Comparison of ENCODE assay signal across 20 mouse cellular contexts in genomic region chr11:76287301-76287700, GRCm38 (mm10). TPM values are rescaled to one million over a fixed set of nuclear protein-coding genes. Genes with fewer than 3 reads are reported as not detected.
DNase-seq lines count a peak whose midpoint lies in the region; ATAC-seq and TF ChIP-seq lines count a peak whose summit lies in the region.
"Had no signal": no experiment of that assay in that cellular context is flagged by ENCODE, and none has a peak within 500 bp of the region (broad histone marks: within the 10 kb centered on the region; RNA-seq: fewer than 3 reads in every experiment).

No protein-coding gene starts in this region.

- no peak for ATAC-seq in forebrain, postnatal 0 days
- no peak for ATAC-seq in neural tube, embryonic 13.5 days (ENCODE audit: low read depth)
- no peak for ATAC-seq in neural tube, embryonic 15.5 days (ENCODE audit: low FRiP score)
- no peak for ATAC-seq in embryonic facial prominence, embryonic 14.5 days (ENCODE audit: low read depth)
- ATAC-seq in heart, embryonic 12.5 days (ENCODE audit: insufficient number of reproducible peaks, low FRiP score) = no peak
- ATAC-seq: inflammation-experienced regulatory T-cells, adult 6 months; midbrain, embryonic 16.5 days had no signal

- WGBS in forebrain, embryonic 10.5 days = 41% methylated on average over 10 of the region's 10 CpGs
- WGBS in forebrain, postnatal 0 days = 57% methylated on average over 10 of the region's 10 CpGs
- 39% methylated on average over 10 of the region's 10 CpGs for WGBS in neural tube, embryonic 13.5 days
- 38% methylated on average over 10 of the region's 10 CpGs for WGBS in neural tube, embryonic 15.5 days
- WGBS in embryonic facial prominence, embryonic 14.5 days = 48% methylated on average over 10 of the region's 10 CpGs
- 42% methylated on average over 10 of the region's 10 CpGs for WGBS in heart, embryonic 12.5 days

- no peaks in the 10 kb centered on the region for H3K27me3 ChIP-seq in forebrain, embryonic 10.5 days (ENCODE audit: poor library complexity, severe bottlenecking)
- H3K27me3 ChIP-seq in forebrain, postnatal 0 days (ENCODE audit: insufficient read depth, low read length) = no peaks in the 10 kb centered on the region
- H3K27me3 ChIP-seq in neural tube, embryonic 13.5 days = no peaks in the 10 kb centered on the region
- H3K27me3 ChIP-seq in neural tube, embryonic 15.5 days (replicated peaks) = no peaks in the 10 kb centered on the region
- H3K27me3 ChIP-seq in embryonic facial prominence, embryonic 14.5 days (replicated peaks; ENCODE audit: control insufficient read depth, insufficient read depth, low read length) = no peaks in the 10 kb centered on the region
- H3K27me3 ChIP-seq in heart, embryonic 12.5 days (replicated peaks) = no peaks in the 10 kb centered on the region
- H3K27me3 ChIP-seq: heart, embryonic 13.5 days; neural tube, embryonic 12.5 days had no signal

- peaks cover 4% of the 10 kb centered on the region for H3K9me3 ChIP-seq in forebrain, embryonic 10.5 days
- no peaks in the 10 kb centered on the region for H3K9me3 ChIP-seq in forebrain, postnatal 0 days (ENCODE audit: low read length)
- no peaks in the 10 kb centered on the region for H3K9me3 ChIP-seq in neural tube, embryonic 13.5 days
- no peaks in the 10 kb centered on the region for H3K9me3 ChIP-seq in neural tube, embryonic 15.5 days (replicated peaks)
- no peaks in the 10 kb centered on the region for H3K9me3 ChIP-seq in embryonic facial prominence, embryonic 14.5 days (ENCODE audit: control insufficient read depth, low read length)
- H3K9me3 ChIP-seq in heart, embryonic 12.5 days (replicated peaks) = no peaks in the 10 kb centered on the region
- H3K9me3 ChIP-seq: heart, embryonic 13.5 days; neural tube, embryonic 12.5 days had no signal

- DNase-seq in forebrain, embryonic 10.5 days (ENCODE audit: extremely low spot score, low spot score) = no peak
- DNase-seq in forebrain, postnatal 0 days = no peak
- DNase-seq in embryonic facial prominence, embryonic 14.5 days (ENCODE audit: low spot score) = no peak
- DNase-seq in Muller cell, postnatal 12 days (ENCODE audit: inconsistent ontology term) = no peak
- no peak for DNase-seq in lung, adult 18-20 months
- DNase-seq: adrenal gland, postnatal 25 days; cerebellum, adult 9-10 months; gastrocnemius, postnatal 36 days; kidney, adult 9 months; liver; lung, adult 2 months; lung, postnatal 4 days had no signal

- peaks cover 68% of the 10 kb centered on the region for H3K4me1 ChIP-seq in forebrain, embryonic 10.5 days
- peaks cover 15% of the 10 kb centered on the region; the same call in 1 of the 2 replicates for H3K4me1 ChIP-seq in forebrain, postnatal 0 days (ENCODE audit: insufficient read depth)
- H3K4me1 ChIP-seq in neural tube, embryonic 13.5 days (replicated peaks) = peaks cover 76% of the 10 kb centered on the region
- H3K4me1 ChIP-seq in neural tube, embryonic 15.5 days = peaks cover 55% of the 10 kb centered on the region
- H3K4me1 ChIP-seq in embryonic facial prominence, embryonic 14.5 days (ENCODE audit: control insufficient read depth, insufficient read depth, low read length) = peaks cover 49% of the 10 kb centered on the region
- H3K4me1 ChIP-seq in heart, embryonic 12.5 days (replicated peaks) = peaks cover 45% of the 10 kb centered on the region

- H3K4me3 ChIP-seq in forebrain, embryonic 10.5 days = no peak overlapping the region
- H3K4me3 ChIP-seq in forebrain, postnatal 0 days (ENCODE audit: low read depth, low read length) = no peak overlapping the region
- H3K4me3 ChIP-seq in neural tube, embryonic 13.5 days = no peak overlapping the region
- H3K4me3 ChIP-seq in neural tube, embryonic 15.5 days (replicated peaks) = no peak overlapping the region
- no peak overlapping the region for H3K4me3 ChIP-seq in embryonic facial prominence, embryonic 14.5 days (ENCODE audit: low read depth, low read length)
- no peak overlapping the region for H3K4me3 ChIP-seq in heart, embryonic 12.5 days
- H3K4me3 ChIP-seq: heart, embryonic 13.5 days; layer of hippocampus, adult 2 months; neural tube, embryonic 12.5 days had no signal

- no peak for TF ChIP-seq CTCF in forebrain, postnatal 0 days (IDR thresholded peaks at IDR 0.05; ENCODE audit: low read depth)

- peak overlapping the region; percentile 82 for H3K27ac ChIP-seq in forebrain, embryonic 10.5 days
- H3K27ac ChIP-seq in forebrain, postnatal 0 days (ENCODE audit: low read depth, low read length) = no peak overlapping the region
- 0 out of 2 replicates have a peak overlapping the region, but pooled peaks have one; percentile 20 for H3K27ac ChIP-seq in neural tube, embryonic 13.5 days (replicated peaks)
- no peak overlapping the region for H3K27ac ChIP-seq in neural tube, embryonic 15.5 days (replicated peaks)
- peak overlapping the region; percentile 58 for H3K27ac ChIP-seq in embryonic facial prominence, embryonic 14.5 days (replicated peaks; ENCODE audit: low read depth, low read length)
- no peak overlapping the region; the same call in 1 of the 2 replicates for H3K27ac ChIP-seq in heart, embryonic 12.5 days (ENCODE audit: poor library complexity, severe bottlenecking)
- H3K27ac ChIP-seq: layer of hippocampus, adult 2 months had no signal

- H3K4me2 ChIP-seq in forebrain, postnatal 0 days (ENCODE audit: low read depth) = no peak overlapping the region
- no peak overlapping the region for H3K4me2 ChIP-seq in neural tube, embryonic 13.5 days
- no peak overlapping the region for H3K4me2 ChIP-seq in neural tube, embryonic 15.5 days
- H3K4me2 ChIP-seq in embryonic facial prominence, embryonic 14.5 days (ENCODE audit: low read depth, low read length) = no peak overlapping the region
- H3K4me2 ChIP-seq in heart, embryonic 12.5 days = no peak overlapping the region
- H3K4me2 ChIP-seq: heart, embryonic 13.5 days; neural tube, embryonic 12.5 days had no signal

- H3K36me3 ChIP-seq in forebrain, embryonic 10.5 days (replicated peaks) = peaks cover 17% of the 10 kb centered on the region
- no peaks in the 10 kb centered on the region for H3K36me3 ChIP-seq in forebrain, postnatal 0 days (ENCODE audit: insufficient read depth)
- H3K36me3 ChIP-seq in neural tube, embryonic 13.5 days = no peaks in the 10 kb centered on the region
- H3K36me3 ChIP-seq in neural tube, embryonic 15.5 days = no peaks in the 10 kb centered on the region
- H3K36me3 ChIP-seq in embryonic facial prominence, embryonic 14.5 days (ENCODE audit: control insufficient read depth, insufficient read depth, low read length) = peaks cover 6% of the 10 kb centered on the region; the same call in 1 of the 2 replicates
- no peaks in the 10 kb centered on the region for H3K36me3 ChIP-seq in heart, embryonic 12.5 days
- H3K36me3 ChIP-seq: heart, embryonic 13.5 days; neural tube, embryonic 12.5 days had no signal

- H3K9ac ChIP-seq in forebrain, postnatal 0 days = no peak overlapping the region
- no peak overlapping the region for H3K9ac ChIP-seq in neural tube, embryonic 13.5 days
- no peak overlapping the region for H3K9ac ChIP-seq in neural tube, embryonic 15.5 days (replicated peaks)
- H3K9ac ChIP-seq in embryonic facial prominence, embryonic 14.5 days (ENCODE audit: low read depth, low read length) = no peak overlapping the region
- H3K9ac ChIP-seq in heart, embryonic 12.5 days = no peak overlapping the region
- H3K9ac ChIP-seq: heart, embryonic 13.5 days; neural tube, embryonic 12.5 days had no signal

RNA-seq across cellular contexts. Expression of gene Glod4, which starts 43.8 kb away (rescaled TPM):
- polyA plus RNA-seq in forebrain, embryonic 10.5 days (2016; fragmentation: Nextera tagmentation; extraction: Ambion mirVana) = 129 and 134 TPM in 2 replicates
- 79.7 and 90.6 TPM in 2 replicates for total RNA-seq in forebrain, postnatal 0 days (2014; rRNA removed)
- 110 and 126 TPM in 2 replicates for polyA plus RNA-seq in forebrain, postnatal 0 days (2015; fragmentation: Nextera tagmentation; extraction: Ambion mirVana)
- polyA plus RNA-seq in neural tube, embryonic 13.5 days (2015; fragmentation: Nextera tagmentation; extraction: Ambion mirVana) = 108 and 112 TPM in 2 replicates
- 112 and 123 TPM in 2 replicates for polyA plus RNA-seq in neural tube, embryonic 15.5 days (2015; fragmentation: Nextera tagmentation; extraction: Ambion mirVana)
- 129 and 133 TPM in 2 replicates for polyA plus RNA-seq in embryonic facial prominence, embryonic 14.5 days (2014; fragmentation: Nextera tagmentation; extraction: Ambion mirVana)
- 111 TPM in 2 replicates for polyA plus RNA-seq in heart, embryonic 12.5 days (2016; fragmentation: Nextera tagmentation; extraction: Ambion mirVana)

RNA-seq across cellular contexts. Expression of gene Mrm3, which starts 43.8 kb away (rescaled TPM):
- polyA plus RNA-seq in forebrain, embryonic 10.5 days (2016; fragmentation: Nextera tagmentation; extraction: Ambion mirVana) = 26.3 and 28.1 TPM in 2 replicates
- total RNA-seq in forebrain, postnatal 0 days (2014; rRNA removed) = 15.1 and 18.2 TPM in 2 replicates
- 20.8 and 22.2 TPM in 2 replicates for polyA plus RNA-seq in forebrain, postnatal 0 days (2015; fragmentation: Nextera tagmentation; extraction: Ambion mirVana)
- 19.7 and 20.8 TPM in 2 replicates for polyA plus RNA-seq in neural tube, embryonic 13.5 days (2015; fragmentation: Nextera tagmentation; extraction: Ambion mirVana)
- 27.3 and 28.1 TPM in 2 replicates for polyA plus RNA-seq in neural tube, embryonic 15.5 days (2015; fragmentation: Nextera tagmentation; extraction: Ambion mirVana)
- polyA plus RNA-seq in embryonic facial prominence, embryonic 14.5 days (2014; fragmentation: Nextera tagmentation; extraction: Ambion mirVana) = 21.1 and 23.8 TPM in 2 replicates
- 20.4 and 24.2 TPM in 2 replicates for polyA plus RNA-seq in heart, embryonic 12.5 days (2016; fragmentation: Nextera tagmentation; extraction: Ambion mirVana)

Comparison
In these comparisons a context has a peak if more than half of its experiments do, and no peak if none do; other contexts are left out.
1. H3K27ac ChIP-seq: peak in forebrain, embryonic 10.5 days (single experiment), neural tube, embryonic 13.5 days (single experiment) and embryonic facial prominence, embryonic 14.5 days (single experiment); none in forebrain, postnatal 0 days (single experiment), neural tube, embryonic 15.5 days (single experiment) and heart, embryonic 12.5 days (single experiment).